Mouse (Mus musculus): Measurements from ENCODE around the gene Aire.

DNA sequence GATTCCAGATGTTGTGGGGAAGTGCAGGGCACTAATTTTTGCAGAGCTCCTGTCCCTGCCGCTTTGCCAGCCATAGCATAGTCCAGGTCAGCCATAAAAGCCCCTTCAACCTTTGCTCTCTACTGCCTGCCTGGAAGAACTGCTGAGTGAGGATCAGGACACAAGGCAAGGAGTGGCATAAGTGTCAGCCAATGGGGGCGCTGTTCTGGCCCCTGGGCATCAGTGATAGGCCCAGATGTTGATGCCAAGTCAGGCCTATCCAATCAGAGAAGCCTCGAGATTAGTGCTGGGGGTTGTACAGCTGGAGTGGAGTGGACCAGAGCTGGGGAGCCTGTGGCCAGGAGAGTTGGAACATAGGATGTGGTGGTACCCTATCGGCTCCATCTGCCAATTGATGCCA, 23.8 kb upstream of the Aire start:
- TF ChIP-seq CTCF (IDR thresholded peaks at IDR 0.05; ENCODE audit: insufficient read depth, low read depth, low read length) (no peak), POLR2A (IDR thresholded peaks at IDR 0.05; ENCODE audit: insufficient read depth, low read depth, low read length) (no peak)
